Mouse (Mus musculus) heart, embryonic 11.5 days (tissue): ENCODE results near the gene 4933430I17Rik. TPM values are rescaled to one million over a fixed set of nuclear protein-coding genes. Genes with fewer than 3 reads are reported as not detected.
"Not testable (repeated sequence)": the region's sequence is repeated elsewhere in the genome, so short reads cannot be mapped to it uniquely, and the experiment has no call there.

Experiments used
- ATAC-seq: fragments of 200-750 bp; cut with Nextera tagmentation; replicated peaks from 2 replicates; pipeline ENCODE4 v1.8.0; 2017; ENCODE audit warnings: moderate library complexity; ENCODE audit not compliant: insufficient number of reproducible peaks, low FRiP score, low TSS enrichment
- H3K27ac ChIP-seq: fragments of 300-500 bp; sonication (generic); 2 replicates; pipeline ENCODE4 v1.5.1; 2014; ENCODE audit warnings: mild to moderate bottlenecking, low read depth, low read length
- H3K27me3 ChIP-seq: fragments of 300-500 bp; sonication (generic); 2 replicates; pipeline ENCODE4 v1.6.1; 2014; ENCODE audit warnings: mild to moderate bottlenecking, low read length, mixed read lengths; ENCODE audit not compliant: control insufficient read depth, insufficient read depth
- H3K36me3 ChIP-seq: fragments of 300-500 bp; sonication (generic); 2 replicates; pipeline ENCODE4 v1.6.1; 2014; ENCODE audit warnings: mild to moderate bottlenecking, low read length, moderate library complexity, mixed read lengths; ENCODE audit not compliant: control insufficient read depth, insufficient read depth
- H3K4me1 ChIP-seq: fragments of 300-500 bp; sonication (generic); 2 replicates; pipeline ENCODE4 v1.6.1; 2014; ENCODE audit warnings: low read length; ENCODE audit not compliant: control insufficient read depth, insufficient read depth
- H3K4me2 ChIP-seq: fragments of 300-500 bp; sonication (generic); 2 replicates; pipeline ENCODE4 v1.6.1; 2014; ENCODE audit warnings: mild to moderate bottlenecking, moderate library complexity
- H3K4me3 ChIP-seq: fragments of 300-500 bp; sonication (generic); 2 replicates; pipeline ENCODE4 v1.5.1; 2014; ENCODE audit warnings: low read depth, low read length
- H3K9ac ChIP-seq: fragments of 300-500 bp; sonication (generic); 2 replicates; pipeline ENCODE4 v1.6.1; 2014; ENCODE audit warnings: mild to moderate bottlenecking, low read depth, low read length, moderate library complexity
- H3K9me3 ChIP-seq: fragments of 300-500 bp; sonication (generic); replicated peaks from 2 replicates; pipeline ENCODE4 v1.6.1; 2016; ENCODE audit warnings: low read length; ENCODE audit not compliant: control insufficient read depth
- WGBS: fragments of 180-500 bp; shearing (Covaris S2); extraction: QIAGEN DNeasy Blood & Tissue Kit; methylation state at CpG from one replicate; pipeline ENCODE4 v1.1.7; 2014; ENCODE audit not compliant: insufficient replicate concordance; 5-methylcytosine and 5-hydroxymethylcytosine counted together
- polyA plus RNA-seq: library from polyadenylated mRNA; unstranded; fragments of >200 nt; fragmentation: Nextera tagmentation; extraction: Ambion mirVana; gene quantifications from 2 replicates; pipeline ENCODE4 v1.2.1, GENCODE M21; 2014

Gene 4933430I17Rik
- polyA plus RNA-seq, 1 experiment from 2014 or later = 0.34 TPM

DNA sequence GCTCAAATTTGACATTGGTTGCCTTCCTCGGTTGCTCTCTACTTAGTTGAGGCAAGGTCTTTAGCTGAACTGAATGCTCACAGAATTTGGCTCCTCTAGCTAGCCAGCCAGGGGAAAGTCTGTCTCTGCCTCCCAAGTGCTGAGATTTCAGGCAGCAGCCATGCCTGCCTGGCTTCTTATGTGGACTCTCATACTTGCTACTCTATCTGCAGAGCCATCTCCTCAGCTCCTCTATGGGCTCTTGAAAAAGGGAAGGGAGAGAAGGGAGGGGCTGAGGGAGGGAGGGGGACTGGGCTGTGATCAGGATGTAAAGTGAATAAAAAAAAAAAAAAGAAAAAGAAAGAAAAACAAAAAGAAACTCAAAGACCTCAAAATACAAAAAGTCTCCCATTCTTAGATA lies 65.7 kb downstream of the 4933430I17Rik start:
- ATAC-seq = no peak
- Histone ChIP-seq H3K27ac (peak overlapping the region; percentile 66), H3K4me2 (no peak overlapping the region), H3K36me3 (no peaks in the 10 kb centered on the region), H3K27me3 (peaks cover 47% of the 10 kb centered on the region), H3K4me3 (no peak overlapping the region), H3K9me3 (no peaks in the 10 kb centered on the region), H3K4me1 (peaks cover 6% of the 10 kb centered on the region; the same call in 1 of the 2 replicates), H3K9ac (no peak overlapping the region)
- WGBS = 66% methylated on average over 1 of the region's 1 CpGs

DNA sequence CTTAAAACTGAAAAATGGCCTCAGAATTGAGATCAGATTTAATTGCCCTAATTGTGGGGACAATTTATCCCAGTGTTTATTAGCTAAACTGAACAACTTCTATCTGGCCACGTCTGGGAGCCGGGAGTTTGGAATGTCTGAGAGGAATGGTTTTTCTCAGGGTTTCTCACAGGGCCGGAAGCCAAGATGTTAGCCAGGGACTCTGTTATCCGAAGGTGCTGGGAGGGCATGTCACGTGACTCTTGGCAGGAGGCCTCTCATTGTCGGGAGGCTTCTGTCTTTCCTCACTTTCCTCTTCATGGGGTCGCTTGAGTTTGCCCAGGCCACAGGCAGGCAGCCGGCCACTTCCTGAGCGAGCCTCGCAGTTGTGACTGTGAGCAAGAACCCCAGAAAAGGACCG lies 66.2 kb downstream of the 4933430I17Rik start:
- Histone ChIP-seq H3K36me3 (no peaks in the 10 kb centered on the region), H3K9me3 (no peaks in the 10 kb centered on the region), H3K4me1 (peaks cover 6% of the 10 kb centered on the region; the same call in 1 of the 2 replicates), H3K27me3 (peaks cover 49% of the 10 kb centered on the region), H3K4me3 (no peak overlapping the region), H3K9ac (no peak overlapping the region), H3K27ac (peak overlapping the region; percentile 66; the same call in 1 of the 2 replicates), H3K4me2 (peak overlapping the region; percentile 6)
- 4% methylated on average over 11 of the region's 11 CpGs for WGBS
- peak; percentile 80 for ATAC-seq

DNA sequence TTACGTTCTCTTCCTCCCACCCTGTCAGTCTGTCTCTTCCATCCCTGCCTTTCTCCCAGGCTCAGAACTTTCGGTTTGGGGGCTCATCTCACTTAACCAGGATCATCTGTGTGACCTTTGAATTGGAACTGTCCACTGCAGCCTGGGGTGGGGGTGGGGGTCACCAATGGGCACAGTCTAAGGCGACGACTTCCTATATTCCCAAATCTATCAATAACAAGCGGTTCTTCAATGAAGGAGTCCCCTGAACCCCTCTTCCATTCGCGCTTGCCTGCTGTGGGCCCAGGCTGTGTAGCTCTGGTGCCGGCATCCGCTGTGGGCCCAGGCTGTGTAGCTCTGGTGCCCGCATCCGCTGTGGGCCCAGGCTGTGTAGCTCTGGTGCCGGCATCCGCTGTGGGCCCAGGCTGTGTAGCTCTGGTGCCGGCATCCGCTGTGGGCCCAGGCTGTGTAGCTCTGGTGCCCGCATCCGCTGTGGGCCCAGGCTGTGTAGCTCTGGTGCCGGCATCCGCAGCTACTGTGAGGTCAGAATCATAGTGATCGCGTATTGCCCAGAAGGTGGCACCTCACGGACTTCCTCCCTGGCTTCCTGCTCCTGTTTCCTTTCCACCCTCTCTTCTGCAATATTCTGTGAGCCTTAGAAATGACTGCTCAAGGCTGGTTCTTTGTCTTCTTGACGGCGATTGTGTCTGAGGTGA lies 68.5 kb downstream of the 4933430I17Rik start:
- H3K9ac ChIP-seq, H3K4me1 ChIP-seq, H3K27ac ChIP-seq, H3K4me2 ChIP-seq, H3K4me3 ChIP-seq, H3K36me3 ChIP-seq, H3K9me3 ChIP-seq, ATAC-seq: not testable (repeated sequence)
- 82% methylated on average over 24 of the region's 24 CpGs for WGBS
- peaks cover 46% of the 10 kb centered on the region for H3K27me3 ChIP-seq

DNA sequence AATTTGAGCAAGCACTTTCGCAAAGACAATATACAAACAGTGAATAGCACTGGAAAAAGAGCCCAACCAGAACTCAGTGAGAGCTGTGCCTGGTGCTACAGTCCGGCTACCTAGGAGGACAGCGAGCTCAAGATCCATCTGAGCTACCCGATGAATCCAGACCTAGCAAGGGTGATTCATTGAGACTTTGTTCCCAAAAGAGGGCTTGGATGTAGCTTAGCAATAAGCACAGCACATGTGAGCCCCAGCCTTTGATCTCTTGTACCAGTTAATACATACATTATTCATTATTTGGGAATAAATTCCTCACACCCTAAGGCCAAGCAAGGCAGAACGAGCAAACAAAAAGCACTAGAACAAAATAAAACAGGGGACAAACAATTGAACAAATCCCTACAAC lies 69.3 kb downstream of the 4933430I17Rik start:
- Histone ChIP-seq H3K9me3 (no peaks in the 10 kb centered on the region), H3K9ac (no peak overlapping the region), H3K4me2 (no peak overlapping the region), H3K4me3 (no peak overlapping the region), H3K27me3 (peaks cover 44% of the 10 kb centered on the region), H3K36me3 (no peaks in the 10 kb centered on the region), H3K4me1 (peaks cover 6% of the 10 kb centered on the region; the same call in 1 of the 2 replicates), H3K27ac (no peak overlapping the region)
- ATAC-seq = no peak
- 84% methylated on average over 5 of the region's 5 CpGs for WGBS

DNA sequence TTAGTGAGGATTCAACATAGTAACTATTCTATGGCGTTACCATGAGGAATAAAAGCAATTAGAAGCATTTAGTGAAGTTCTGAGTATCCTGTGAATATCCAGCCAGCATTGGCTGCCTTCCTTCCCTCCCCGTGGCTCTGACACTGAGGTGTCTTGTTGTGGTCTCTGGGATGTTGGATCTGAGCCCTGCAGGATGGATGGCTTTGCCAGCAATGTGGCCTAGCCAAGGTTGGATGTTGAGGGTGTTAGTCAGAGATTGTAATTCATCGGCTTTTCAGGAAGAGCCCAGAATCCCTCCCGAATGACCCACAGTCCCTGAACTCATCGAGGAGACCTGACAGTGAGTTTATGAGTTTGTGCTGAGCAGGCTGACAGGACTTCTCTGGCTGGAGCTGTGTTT lies 70.9 kb downstream of the 4933430I17Rik start:
- no peak overlapping the region for H3K4me2 ChIP-seq
- no peak overlapping the region for H3K27ac ChIP-seq
- peaks cover 48% of the 10 kb centered on the region for H3K27me3 ChIP-seq
- WGBS = 64% methylated on average over 5 of the region's 5 CpGs
- 0 out of 2 replicates have a peak, but pooled peaks cover 1% of the 10 kb centered on the region for H3K9me3 ChIP-seq
- H3K36me3 ChIP-seq = no peaks in the 10 kb centered on the region
- no peak for ATAC-seq
- no peak overlapping the region for H3K4me3 ChIP-seq
- H3K4me1 ChIP-seq = peaks cover 6% of the 10 kb centered on the region; the same call in 1 of the 2 replicates
- H3K9ac ChIP-seq = no peak overlapping the region

Other genes starting within 250 kb of the 4933430I17Rik start
- 15.9 and 17.6 TPM in 2 replicates for gene Fkbp15, start 164.8 kb upstream of the 4933430I17Rik start, polyA plus RNA-seq
- 39.0 and 48.7 TPM in 2 replicates for gene Slc31a1, start 164.6 kb upstream of the 4933430I17Rik start, polyA plus RNA-seq
- 101 and 103 TPM in 2 replicates for gene Cdc26, start 116.7 kb upstream of the 4933430I17Rik start, polyA plus RNA-seq
- 17.0 and 18.0 TPM in 2 replicates for gene Prpf4, start 116.6 kb upstream of the 4933430I17Rik start, polyA plus RNA-seq
- gene Rnf183, start 90.1 kb upstream of the 4933430I17Rik start, polyA plus RNA-seq = not detected in 2 replicates
- gene Wdr31, start 54.5 kb upstream of the 4933430I17Rik start, polyA plus RNA-seq = 2.9 and 3.0 TPM in 2 replicates
- gene Bspry, start 45.3 kb upstream of the 4933430I17Rik start, polyA plus RNA-seq = 0.52 and 0.83 TPM in 2 replicates
- gene Hdhd3, start 21.9 kb upstream of the 4933430I17Rik start, polyA plus RNA-seq = 6.7 and 11.4 TPM in 2 replicates
- 117 and 140 TPM in 2 replicates for gene Alad, start 5.5 kb upstream of the 4933430I17Rik start, polyA plus RNA-seq
- gene Pole3, start 301 bp upstream of the 4933430I17Rik start, polyA plus RNA-seq = 59.4 and 64.1 TPM in 2 replicates
- gene Rgs3, start 34.5 kb downstream of the 4933430I17Rik start, polyA plus RNA-seq = 49.8 and 54.3 TPM in 2 replicates